ENCODE assay signal across 22 mouse cellular contexts in the genomic region with DNA sequence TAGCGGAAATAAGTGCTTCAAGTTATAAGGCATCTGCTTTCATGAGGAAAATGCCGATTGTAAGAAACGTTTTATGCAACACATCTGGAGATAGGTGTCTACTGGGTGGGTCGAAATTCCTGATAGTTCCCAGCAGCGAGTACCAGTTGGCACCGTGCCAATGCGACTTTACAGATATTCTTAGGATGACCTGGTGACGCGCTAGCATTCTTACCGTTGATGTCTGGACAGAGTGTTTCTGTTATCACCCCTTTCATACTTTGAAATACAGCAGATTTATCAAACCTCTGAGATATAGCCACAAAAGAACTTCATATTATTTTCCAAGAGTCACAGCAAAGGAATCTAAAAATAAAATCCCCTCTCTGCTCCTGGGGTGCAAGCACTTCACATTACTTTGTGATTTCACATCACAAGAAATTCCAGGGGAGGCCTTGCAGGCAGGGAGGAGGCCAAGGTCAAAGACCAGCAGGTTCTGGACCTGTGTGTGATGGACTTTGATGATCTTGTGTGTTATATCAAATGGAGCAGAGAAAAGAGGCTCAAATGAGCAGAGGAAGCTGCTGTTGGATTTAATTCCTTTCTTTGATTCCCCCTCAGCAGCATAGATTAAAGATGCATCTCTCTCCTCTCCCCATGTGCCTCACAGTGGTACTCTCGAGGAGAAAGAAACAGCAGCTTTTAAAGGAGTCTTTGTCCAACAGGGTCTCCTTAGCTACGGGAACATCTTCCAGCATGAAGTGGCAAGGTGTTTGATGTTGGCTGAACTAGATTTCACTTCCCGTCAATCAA.
DNase-seq lines count a peak whose midpoint lies in the region; ATAC-seq and TF ChIP-seq lines count a peak whose summit lies in the region.
"Had no signal": no experiment of that assay in that cellular context is flagged by ENCODE, and none has a peak within 500 bp of the region (broad histone marks: within the 10 kb centered on the region; RNA-seq: fewer than 3 reads in every experiment).

No protein-coding gene starts in this region.

- no peak for DNase-seq in heart, postnatal 14 days
- peak; percentile 27 for DNase-seq in lung, embryonic 14.5 days
- no peak for DNase-seq in lung, adult 18-20 months
- peak; percentile 35 for DNase-seq in mesoderm, embryonic 11.5 days (ENCODE audit: low read depth, low spot score)
- DNase-seq in hindbrain, embryonic 11.5 days (ENCODE audit: low spot score), result no peak
- DNase-seq: adrenal gland, postnatal 10 days; cerebellum, adult 18-20 months; gastrocnemius, postnatal 14 days; lung, postnatal 4 days; right cerebral cortex, postnatal 14 days; spleen, adult 18-20 months; thymus, adult 2 months had no signal

- H3K27me3 ChIP-seq in forebrain, embryonic 13.5 days, result no peaks in the 10 kb centered on the region
- no peaks in the 10 kb centered on the region for H3K27me3 ChIP-seq in forebrain, embryonic 12.5 days
- H3K27me3 ChIP-seq in heart, embryonic 13.5 days (replicated peaks), result no peaks in the 10 kb centered on the region
- H3K27me3 ChIP-seq in lung, embryonic 14.5 days (ENCODE audit: insufficient read depth, low read length), result no peaks in the 10 kb centered on the region
- H3K27me3 ChIP-seq in hindbrain, embryonic 11.5 days (ENCODE audit: control insufficient read depth, insufficient read depth, low read length), result no peaks in the 10 kb centered on the region
- H3K27me3 ChIP-seq: liver, embryonic 12.5 days; lung, embryonic 15.5 days; midbrain, embryonic 12.5 days had no signal

- H3K27ac ChIP-seq in forebrain, embryonic 13.5 days, result no peak overlapping the region
- no peak overlapping the region for H3K27ac ChIP-seq in forebrain, embryonic 12.5 days
- H3K27ac ChIP-seq in heart, embryonic 13.5 days (replicated peaks), result peak overlapping the region; percentile 59
- no peak overlapping the region for H3K27ac ChIP-seq in lung, embryonic 14.5 days (ENCODE audit: low read depth)
- no peak overlapping the region for H3K27ac ChIP-seq in hindbrain, embryonic 11.5 days (ENCODE audit: low read depth, low read length)
- H3K27ac ChIP-seq: hindbrain, postnatal 0 days; liver, embryonic 12.5 days; lung, embryonic 15.5 days; midbrain, embryonic 12.5 days had no signal

- no peak for TF ChIP-seq CTCF in lung, embryonic 14.5 days (IDR thresholded peaks at IDR 0.05; ENCODE audit: low read depth)

- intact Hi-C loops in heart, postnatal 14 days (cut with DNase I), result no loop called here

- no peaks in the 10 kb centered on the region for H3K4me1 ChIP-seq in forebrain, embryonic 13.5 days
- no peaks in the 10 kb centered on the region for H3K4me1 ChIP-seq in forebrain, embryonic 12.5 days
- peaks cover 10% of the 10 kb centered on the region for H3K4me1 ChIP-seq in heart, embryonic 13.5 days
- no peaks in the 10 kb centered on the region for H3K4me1 ChIP-seq in lung, embryonic 14.5 days (ENCODE audit: insufficient read depth)
- H3K4me1 ChIP-seq in hindbrain, embryonic 11.5 days (replicated peaks; ENCODE audit: control insufficient read depth, insufficient read depth, low read length), result no peaks in the 10 kb centered on the region
- H3K4me1 ChIP-seq: liver, embryonic 12.5 days; lung, embryonic 15.5 days; midbrain, embryonic 12.5 days had no signal

- no peak overlapping the region for H3K4me3 ChIP-seq in forebrain, embryonic 13.5 days
- no peak overlapping the region for H3K4me3 ChIP-seq in forebrain, embryonic 12.5 days (replicated peaks)
- no peak overlapping the region for H3K4me3 ChIP-seq in heart, embryonic 13.5 days
- no peak overlapping the region for H3K4me3 ChIP-seq in lung, embryonic 14.5 days (ENCODE audit: low read depth, low read length)
- H3K4me3 ChIP-seq in hindbrain, embryonic 11.5 days (ENCODE audit: low read depth, low read length), result no peak overlapping the region
- H3K4me3 ChIP-seq: liver, embryonic 12.5 days; lung, embryonic 15.5 days; midbrain, embryonic 12.5 days had no signal

- H3K4me2 ChIP-seq in forebrain, embryonic 13.5 days, result no peak overlapping the region
- no peak overlapping the region for H3K4me2 ChIP-seq in forebrain, embryonic 12.5 days
- peak overlapping the region; percentile 14; the same call in 1 of the 2 replicates for H3K4me2 ChIP-seq in heart, embryonic 13.5 days
- no peak overlapping the region for H3K4me2 ChIP-seq in lung, embryonic 14.5 days
- no peak overlapping the region for H3K4me2 ChIP-seq in hindbrain, embryonic 11.5 days (replicated peaks; ENCODE audit: low read depth, low read length)
- H3K4me2 ChIP-seq: liver, embryonic 12.5 days; lung, embryonic 15.5 days; midbrain, embryonic 12.5 days had no signal

- no peaks in the 10 kb centered on the region for H3K36me3 ChIP-seq in forebrain, embryonic 13.5 days (ENCODE audit: poor library complexity, severe bottlenecking)
- H3K36me3 ChIP-seq in forebrain, embryonic 12.5 days (replicated peaks), result no peaks in the 10 kb centered on the region
- H3K36me3 ChIP-seq in heart, embryonic 13.5 days, result no peaks in the 10 kb centered on the region
- no peaks in the 10 kb centered on the region for H3K36me3 ChIP-seq in lung, embryonic 14.5 days (ENCODE audit: insufficient read depth)
- no peaks in the 10 kb centered on the region for H3K36me3 ChIP-seq in hindbrain, embryonic 11.5 days (ENCODE audit: control insufficient read depth, insufficient read depth, low read length)
- H3K36me3 ChIP-seq: G1E; liver, embryonic 12.5 days; lung, embryonic 15.5 days; midbrain, embryonic 12.5 days had no signal

- no peak overlapping the region for H3K9ac ChIP-seq in forebrain, embryonic 13.5 days
- no peak overlapping the region for H3K9ac ChIP-seq in forebrain, embryonic 12.5 days
- no peak overlapping the region for H3K9ac ChIP-seq in heart, embryonic 13.5 days
- H3K9ac ChIP-seq in lung, embryonic 14.5 days, result no peak overlapping the region
- no peak overlapping the region for H3K9ac ChIP-seq in hindbrain, embryonic 11.5 days (ENCODE audit: low read depth, low read length)
- H3K9ac ChIP-seq: liver, embryonic 12.5 days; lung, embryonic 15.5 days; midbrain, embryonic 12.5 days had no signal

- H3K9me3 ChIP-seq in forebrain, embryonic 13.5 days (replicated peaks), result no peaks in the 10 kb centered on the region
- H3K9me3 ChIP-seq in forebrain, embryonic 12.5 days, result no peaks in the 10 kb centered on the region
- no peaks in the 10 kb centered on the region for H3K9me3 ChIP-seq in heart, embryonic 13.5 days
- H3K9me3 ChIP-seq in lung, embryonic 14.5 days (ENCODE audit: low read depth, low read length), result no peaks in the 10 kb centered on the region
- no peaks in the 10 kb centered on the region for H3K9me3 ChIP-seq in hindbrain, embryonic 11.5 days (ENCODE audit: control insufficient read depth, low read length)
- H3K9me3 ChIP-seq: liver, embryonic 12.5 days; lung, embryonic 15.5 days; midbrain, embryonic 12.5 days had no signal

- 85% methylated on average over 13 of the region's 13 CpGs for WGBS in forebrain, embryonic 13.5 days
- 80% methylated on average over 13 of the region's 13 CpGs for WGBS in forebrain, embryonic 12.5 days
- WGBS in heart, embryonic 13.5 days, result 28% methylated on average over 13 of the region's 13 CpGs
- 45% methylated on average over 13 of the region's 13 CpGs for WGBS in lung, embryonic 14.5 days
- 79% methylated on average over 13 of the region's 13 CpGs for WGBS in hindbrain, embryonic 11.5 days

- peak; percentile 77 for ATAC-seq in forebrain, embryonic 13.5 days
- ATAC-seq in forebrain, embryonic 12.5 days (ENCODE audit: low FRiP score), result no peak
- ATAC-seq in heart, embryonic 13.5 days (ENCODE audit: extremely low read depth, insufficient number of reproducible peaks, low FRiP score, low TSS enrichment), result no peak
- ATAC-seq in lung, embryonic 14.5 days (ENCODE audit: insufficient read depth), result no peak
- ATAC-seq in hindbrain, embryonic 11.5 days (ENCODE audit: low FRiP score), result no peak
- ATAC-seq: activated CD4-positive, CD25-positive, alpha-beta regulatory T cell, adult 4 months; hindbrain, postnatal 0 days; intestine, postnatal 0 days; liver, embryonic 12.5 days had no signal

Comparison
In these comparisons a context has a peak if more than half of its experiments do, and no peak if none do; other contexts are left out.
1. DNase-seq: peak in lung, embryonic 14.5 days (single experiment) and mesoderm, embryonic 11.5 days (single experiment); none in heart, postnatal 14 days (0 of 2), lung, adult 18-20 months (0 of 2) and hindbrain, embryonic 11.5 days (single experiment).